Mouse (Mus musculus) right cerebral cortex, postnatal 10 days (tissue): ENCODE measurements around the gene Tgfb1.

Experiments used
- DNase-seq, 2 experiments: peaks; one replicate each; pipeline ENCODE4 v3.0.0; 2021; ENCODE audit warnings: low spot score in 2 of 2

Tgfb1 gene

GRCm38 (mm10) chr7:25675405-25675804 is 11.4 kb upstream of the Tgfb1 start:
- DNase-seq = no peak

DNA sequence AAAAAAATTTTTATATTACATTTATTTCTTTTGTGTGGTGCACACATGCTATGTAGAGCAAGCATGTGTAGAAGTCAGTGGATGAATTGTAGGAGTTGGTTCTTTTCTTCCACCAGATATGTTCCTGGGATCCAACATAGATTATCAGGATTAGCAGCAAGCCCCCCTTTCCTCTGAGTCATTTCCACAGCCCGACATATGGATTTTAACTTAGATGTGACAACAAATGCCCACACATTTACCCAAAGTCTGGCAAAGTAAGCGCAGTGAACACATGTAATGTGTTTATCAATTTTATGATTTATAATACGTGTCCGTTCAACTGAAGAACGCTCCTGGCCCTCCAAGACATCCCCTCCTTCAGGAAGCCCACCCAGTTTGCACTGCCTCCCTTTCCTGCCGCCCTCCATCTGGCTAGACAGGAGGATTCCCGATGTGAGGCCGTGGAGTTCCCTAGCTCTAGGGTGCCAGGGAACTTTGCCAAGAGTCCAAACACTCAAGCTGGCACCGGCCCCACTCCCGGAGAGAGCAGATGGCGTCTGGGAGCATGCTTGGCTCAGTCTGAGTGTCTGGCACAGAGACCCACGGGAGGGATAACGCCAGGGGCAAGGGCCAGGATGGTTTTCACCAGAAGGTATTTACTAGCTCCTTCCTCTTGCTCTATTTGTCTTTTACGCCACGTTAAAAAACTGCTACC is 10.6 kb upstream of the Tgfb1 start:
- peak; percentile 95 to 96 for DNase-seq

- DNase-seq = no peak
Observed at GRCm38 (mm10) chr7:25677013-25677412, 9.8 kb upstream of the Tgfb1 start.

- no peak for DNase-seq
Observed at GRCm38 (mm10) chr7:25679971-25680370, 6.8 kb upstream of the Tgfb1 start.

DNA sequence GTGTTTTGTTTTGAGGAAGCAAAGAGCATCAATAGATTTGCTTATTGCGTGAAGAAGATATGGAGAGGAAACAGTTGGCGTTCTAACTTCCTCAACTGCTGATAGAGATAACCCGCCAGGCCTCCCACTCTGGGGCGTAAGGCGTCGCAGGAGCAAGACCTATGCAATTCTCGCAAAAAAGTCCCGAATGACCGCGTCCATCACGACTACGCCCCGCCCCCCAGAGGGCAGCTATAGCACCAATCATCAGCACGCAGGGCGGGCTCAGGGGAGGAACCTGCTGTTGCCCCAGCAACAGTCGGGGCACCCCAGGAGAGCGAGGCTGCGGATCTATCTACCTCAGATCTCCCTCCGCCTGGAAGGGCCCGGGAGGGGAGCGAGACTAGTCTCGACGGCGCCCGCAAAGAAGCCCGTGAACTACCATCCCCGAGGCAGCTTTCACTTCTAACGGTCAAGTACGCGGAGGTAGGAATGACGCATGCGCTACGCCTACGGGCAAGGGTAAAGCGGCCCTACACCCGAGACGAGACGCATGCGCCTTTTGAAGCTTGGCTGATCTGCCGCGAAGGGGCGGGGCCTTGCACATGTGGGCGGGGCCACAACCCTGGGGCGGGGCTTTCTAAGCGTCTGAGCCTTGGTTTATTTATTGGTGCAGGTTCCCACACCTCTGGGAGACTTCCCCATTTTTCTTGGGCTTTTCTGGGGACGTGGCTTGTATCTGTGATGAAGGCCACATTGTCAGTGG is 6.1 kb upstream of the Tgfb1 start, which contains the start of gene B9d2:
Gene B9d2, plus strand, starts transcription at position 267 of the 745 bp plus-strand sequence.
- DNase-seq = peak; percentile 95 to 96

GRCm38 (mm10) chr7:25681341-25682231 is 5.2 kb upstream of the Tgfb1 start:
- no peak for DNase-seq

GRCm38 (mm10) chr7:25683474-25684180 is 3.2 kb upstream of the Tgfb1 start:
- no peak for DNase-seq

- no peak for DNase-seq
Observed at GRCm38 (mm10) chr7:25684659-25685058, 2.1 kb upstream of the Tgfb1 start.

GRCm38 (mm10) chr7:25685926-25686470 is 804 bp upstream of the Tgfb1 start:
- DNase-seq = no peak

DNA sequence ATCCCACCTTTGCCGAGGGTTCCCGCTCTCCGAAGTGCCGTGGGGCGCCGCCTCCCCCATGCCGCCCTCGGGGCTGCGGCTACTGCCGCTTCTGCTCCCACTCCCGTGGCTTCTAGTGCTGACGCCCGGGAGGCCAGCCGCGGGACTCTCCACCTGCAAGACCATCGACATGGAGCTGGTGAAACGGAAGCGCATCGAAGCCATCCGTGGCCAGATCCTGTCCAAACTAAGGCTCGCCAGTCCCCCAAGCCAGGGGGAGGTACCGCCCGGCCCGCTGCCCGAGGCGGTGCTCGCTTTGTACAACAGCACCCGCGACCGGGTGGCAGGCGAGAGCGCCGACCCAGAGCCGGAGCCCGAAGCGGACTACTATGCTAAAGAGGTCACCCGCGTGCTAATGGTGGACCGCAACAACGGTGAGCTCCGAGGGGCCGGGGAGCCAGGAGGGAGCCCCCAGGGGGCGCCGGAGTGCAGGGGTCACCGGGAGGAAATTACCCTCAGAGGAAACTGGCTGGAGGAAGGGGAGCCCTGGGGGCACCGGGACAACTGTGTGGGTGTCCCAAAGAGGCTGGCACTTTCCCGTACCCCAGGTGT is 1.1 kb downstream of the Tgfb1 start:
- DNase-seq = no peak

DNA sequence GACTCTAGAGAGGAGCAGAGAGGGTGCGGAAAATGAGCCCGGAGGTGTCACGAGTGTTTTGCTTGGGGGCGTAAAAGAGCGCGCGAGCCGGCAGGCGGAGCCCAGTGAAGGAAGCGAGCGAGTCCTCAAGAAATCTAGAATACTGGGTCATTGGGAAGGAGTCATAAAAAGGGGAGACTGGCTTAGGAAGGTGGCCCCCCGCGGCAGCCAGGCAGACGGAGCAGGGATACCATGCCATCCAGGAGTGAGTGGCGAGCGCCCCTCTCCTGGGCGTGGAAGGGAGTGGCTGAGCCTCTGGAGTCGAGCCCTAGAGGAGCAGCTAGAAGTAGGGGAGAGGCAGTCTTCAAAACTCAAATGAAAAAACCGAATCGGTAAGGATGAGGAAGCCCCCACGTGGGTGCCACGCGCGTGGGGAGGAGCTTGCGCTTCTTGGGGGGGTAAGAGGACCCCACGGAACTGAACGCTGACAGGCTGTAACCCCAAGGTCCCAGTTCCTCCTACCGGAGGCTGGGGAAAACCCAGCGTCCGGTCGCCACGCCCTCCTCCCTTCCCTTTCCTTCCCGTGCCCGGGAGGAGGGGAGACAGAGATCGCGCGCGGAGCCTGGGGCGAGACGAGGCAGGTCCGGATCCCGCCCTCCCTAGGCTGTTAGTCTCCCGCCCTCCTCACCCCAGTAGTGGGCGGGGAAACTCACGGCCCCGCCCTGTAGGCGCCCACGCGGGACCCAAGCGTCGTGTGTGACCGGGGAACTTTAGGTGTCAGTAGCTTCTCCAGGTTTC is 2.2 kb downstream of the Tgfb1 start:
- DNase-seq = no peak

- DNase-seq = no peak
Observed at GRCm38 (mm10) chr7:25689603-25690021, 2.8 kb downstream of the Tgfb1 start.

- DNase-seq = no peak
Observed at GRCm38 (mm10) chr7:25690051-25690450, 3.2 kb downstream of the Tgfb1 start.

DNA sequence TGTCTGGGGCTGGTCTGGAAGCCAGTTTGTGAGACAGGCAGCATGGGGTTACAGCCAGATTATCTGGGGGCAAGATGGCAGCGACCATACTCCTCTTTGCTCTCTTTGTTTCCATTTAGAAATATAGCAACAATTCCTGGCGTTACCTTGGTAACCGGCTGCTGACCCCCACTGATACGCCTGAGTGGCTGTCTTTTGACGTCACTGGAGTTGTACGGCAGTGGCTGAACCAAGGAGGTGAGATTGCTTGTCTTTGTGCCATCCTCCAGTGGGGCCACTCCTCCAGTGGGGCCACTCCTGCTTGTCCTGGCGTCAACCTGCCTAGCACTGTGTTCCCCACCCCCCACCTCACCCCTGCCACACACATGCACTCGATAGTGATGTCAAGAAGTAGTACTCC is 7.3 kb downstream of the Tgfb1 start:
- no peak for DNase-seq

DNA sequence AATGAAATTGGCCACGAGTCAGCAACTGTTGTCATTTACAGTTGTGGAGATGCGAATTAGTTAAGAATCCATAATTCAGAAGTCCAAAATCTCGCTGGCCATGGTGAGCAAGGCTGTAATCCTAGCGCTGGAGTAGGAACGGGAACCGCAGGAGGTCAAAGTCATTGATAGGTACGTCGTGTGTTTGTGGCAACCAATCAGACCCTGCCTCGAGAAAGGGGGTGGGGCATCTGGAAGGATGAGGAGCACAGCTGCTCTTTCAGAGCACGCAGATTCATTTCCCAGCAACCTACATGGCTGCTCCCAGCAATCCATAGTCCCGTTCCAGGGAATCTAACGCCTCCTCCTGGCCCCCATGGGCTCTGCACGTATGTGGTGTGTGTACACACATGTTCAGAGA is 13.0 kb downstream of the Tgfb1 start:
- DNase-seq = no peak

- DNase-seq = no peak
Observed at GRCm38 (mm10) chr7:25700732-25701131, 13.9 kb downstream of the Tgfb1 start.

DNA sequence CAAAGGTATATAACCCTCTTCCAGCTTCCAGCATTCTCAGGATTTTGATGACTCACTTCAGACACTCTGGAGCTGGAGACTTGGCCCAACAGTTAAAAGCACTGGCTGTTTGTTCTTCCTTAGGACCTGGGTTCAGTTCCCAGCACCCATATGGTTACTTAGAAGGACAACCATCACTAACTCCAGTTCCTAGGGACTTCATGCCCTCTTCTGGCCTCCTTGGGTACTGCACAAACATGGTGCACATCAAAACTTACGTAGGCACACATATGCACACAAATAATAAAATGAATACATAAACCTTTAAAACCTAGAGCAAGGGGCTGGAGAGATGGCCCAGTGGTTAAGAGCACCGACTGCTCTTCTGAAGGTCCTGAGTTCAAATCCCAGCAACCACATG is 15.5 kb downstream of the Tgfb1 start:
- DNase-seq = no peak

- DNase-seq = no peak
Observed at GRCm38 (mm10) chr7:25703793-25704494, 17.1 kb downstream of the Tgfb1 start.

- DNase-seq = no peak
Observed at GRCm38 (mm10) chr7:25704716-25705364, 18.0 kb downstream of the Tgfb1 start.
